Mouse (Mus musculus): ENCODE data around the gene Tgoln1. TPM values are rescaled to one million over a fixed set of nuclear protein-coding genes. Genes with fewer than 3 reads are reported as not detected.

Gene Tgoln1
- polyA plus RNA-seq (2017; shearing (Covaris generic)) = 101 TPM

DNA sequence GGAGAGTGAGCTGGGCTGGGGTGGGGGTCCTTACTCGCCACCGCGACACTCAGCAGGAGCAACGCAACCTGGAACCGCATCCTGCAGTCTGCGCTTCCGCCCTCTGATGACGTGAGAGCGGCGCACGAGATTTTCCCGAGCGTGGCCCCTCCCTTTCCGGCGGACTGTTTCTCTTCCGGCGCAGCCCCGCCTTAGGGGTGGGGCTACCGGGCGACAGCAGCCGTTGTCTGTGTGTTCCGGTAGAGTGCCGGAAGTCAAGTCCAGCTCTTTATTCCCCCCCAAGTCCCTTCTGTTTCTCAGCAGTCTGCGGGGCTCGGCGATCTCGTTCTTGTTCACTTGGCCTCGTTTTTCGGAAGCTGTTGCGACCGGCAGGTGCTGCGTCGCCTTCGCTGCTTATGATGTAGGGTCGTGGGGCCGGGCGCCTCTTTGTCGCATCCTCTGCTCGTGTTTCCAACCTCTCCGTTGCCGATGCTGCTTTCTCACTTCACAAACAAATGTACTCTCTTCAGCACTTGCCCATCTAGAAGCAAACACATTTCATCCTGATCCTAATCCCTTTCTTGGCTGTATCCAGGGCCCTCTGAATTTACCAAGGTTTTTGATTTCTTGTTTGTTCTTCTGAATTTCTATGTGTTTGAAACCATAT is at the start of gene Tgoln1:
Gene Tgoln1, minus strand, starts transcription at position 358 of the 646 bp plus-strand sequence.

DNA sequence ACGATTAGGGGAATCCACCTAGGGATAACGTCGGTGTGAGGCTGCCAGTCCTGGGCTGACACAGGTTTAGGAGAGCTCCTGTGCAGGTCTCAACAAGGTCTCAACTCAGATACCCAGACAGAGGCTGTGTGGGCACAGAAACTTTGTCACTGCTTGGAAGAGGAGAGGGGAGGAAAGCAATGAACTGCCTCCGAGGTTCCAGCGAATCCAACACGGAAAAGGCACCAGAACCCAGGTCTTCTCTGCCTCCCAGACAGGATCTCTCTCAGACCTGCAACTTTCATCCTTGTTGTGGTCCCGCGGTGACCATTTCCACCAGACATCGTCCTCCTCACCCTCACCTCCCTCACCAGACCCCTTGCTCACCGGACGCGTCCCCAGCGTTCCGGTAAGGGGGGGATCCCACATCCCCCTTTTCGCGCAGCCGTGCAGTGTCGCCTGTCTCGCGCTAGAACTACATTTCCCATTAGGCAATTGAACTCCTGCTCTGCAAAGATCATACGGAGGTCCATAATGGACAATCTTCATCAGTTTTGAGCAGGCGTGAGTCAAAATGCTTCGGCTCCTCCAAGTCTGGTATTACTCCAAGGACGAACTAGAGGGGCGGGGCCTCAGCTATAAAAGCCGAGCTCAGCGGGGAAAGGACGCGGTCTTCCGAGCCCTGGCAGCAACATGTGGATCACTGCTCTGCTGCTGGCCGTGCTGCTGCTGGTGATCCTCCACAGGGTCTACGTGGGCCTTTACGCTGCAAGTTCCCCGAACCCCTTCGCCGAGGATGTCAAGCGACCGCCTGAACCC is 18.6 kb downstream of the Tgoln1 start, which contains the start of the genes Elmod3 and Retsat:
Gene Elmod3, minus strand, starts transcription at position 458 of the 798 bp plus-strand sequence.
Gene Retsat, plus strand, starts transcription at position 520 of the 798 bp plus-strand sequence.

Other genes starting within 250 kb of the Tgoln1 start
- gene Vamp5, start 236.5 kb downstream of the Tgoln1 start, polyA plus RNA-seq (2017; shearing (Covaris generic)) = 44.8 TPM
- gene Vamp8, start 226.3 kb downstream of the Tgoln1 start, polyA plus RNA-seq (2017; shearing (Covaris generic)) = 219 TPM
- 12.9 TPM for gene Ggcx, start 202.7 kb downstream of the Tgoln1 start, polyA plus RNA-seq (2017; shearing (Covaris generic))
- 336 TPM for gene Mat2a, start 177.4 kb downstream of the Tgoln1 start, polyA plus RNA-seq (2017; shearing (Covaris generic))
- gene Sh2d6, start 95.3 kb downstream of the Tgoln1 start, polyA plus RNA-seq (2017; shearing (Covaris generic)) = not detected
- 536 TPM for gene Capg, start 72.6 kb downstream of the Tgoln1 start, polyA plus RNA-seq (2017; shearing (Covaris generic))
- gene Elmod3, start 18.6 kb downstream of the Tgoln1 start, polyA plus RNA-seq (2017; shearing (Covaris generic)) = 20.3 TPM
- 5.5 TPM for gene Retsat, start 18.5 kb downstream of the Tgoln1 start, polyA plus RNA-seq (2017; shearing (Covaris generic))
- gene Tcf7l1, start 172.3 kb upstream of the Tgoln1 start, polyA plus RNA-seq (2017; shearing (Covaris generic)) = 4.1 TPM

All from CD4-positive, CD25-positive, alpha-beta regulatory T cell (primary cell).